Mouse (Mus musculus) megakaryocyte, embryonic 14.5 days (primary cell): ENCODE measurements around the gene Hspb2.

Source experiments
- FLI1 ChIP-seq: IDR thresholded peaks from 2 replicates; pipeline ENCODE4 v1.6.1; 2012; ENCODE audit warnings: low read length, inconsistent platforms, mixed read lengths
- GATA1 ChIP-seq: IDR thresholded peaks from 3 replicates; pipeline ENCODE4 v1.6.1; 2012; ENCODE audit warnings: mixed read lengths, low read length, inconsistent platforms, borderline replicate concordance

DNA sequence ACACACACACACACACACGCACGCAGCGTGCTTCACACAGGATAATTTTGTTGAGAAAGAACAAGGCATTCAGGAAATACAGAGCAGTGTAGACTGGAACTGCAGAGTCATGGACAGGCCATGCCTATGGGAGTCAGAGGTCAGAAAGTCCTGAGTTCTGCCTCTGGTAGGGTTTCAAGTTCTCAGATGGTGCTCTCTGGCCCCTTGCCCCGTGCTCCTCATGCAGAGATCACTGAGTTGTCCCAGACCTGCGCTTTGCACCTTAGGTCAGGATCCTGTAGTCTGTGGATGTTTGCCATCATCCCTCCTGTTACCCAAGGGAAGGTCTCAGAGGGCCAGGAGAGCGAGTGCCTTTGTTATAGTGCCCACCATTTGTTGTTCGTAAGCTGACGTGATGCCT, 44.6 kb upstream of the Hspb2 start:
- TF ChIP-seq GATA1 (no peak), FLI1 (no peak)
